Mouse (Mus musculus) central nervous system, embryonic 18 days (tissue): ENCODE measurements around the gene Uckl1. TPM values are rescaled to one million over a fixed set of nuclear protein-coding genes. Genes with fewer than 3 reads are reported as not detected.

Source experiments
- polyA plus RNA-seq: library from polyadenylated mRNA; depleted of rRNA; stranded (reverse); fragments of >200 nt; gene quantifications from 2 replicates; pipeline ENCODE4 v1.2.3, GENCODE M21; 2012; rRNA removed

Gene Uckl1
- polyA plus RNA-seq, result 149 and 150 TPM in 2 replicates

GRCm38 (mm10) chr2:181584411-181584942, at the start of gene Uckl1:
Uckl1 (minus strand) TSS chr2:181584892.

GRCm38 (mm10) chr2:181598454-181599351, 14.0 kb upstream of the Uckl1 start, which contains the start of gene Samd10:
Samd10 (minus strand) TSS chr2:181599212.

GRCm38 (mm10) chr2:181592231-181593041, 7.7 kb upstream of the Uckl1 start, which contains the start of gene Zfp512b:
Zfp512b (minus strand) TSS chr2:181592803.

GRCm38 (mm10) chr2:181591528-181592085, 6.9 kb upstream of the Uckl1 start, which contains the start of gene Prpf6:
Prpf6 (plus strand) TSS chr2:181591868.

GRCm38 (mm10) chr2:181520118-181520935, 64.4 kb downstream of the Uckl1 start, which contains the start of gene Dnajc5:
Dnajc5 (plus strand) TSS chr2:181520485.

Other genes starting within 250 kb of the Uckl1 start
- gene Zgpat, start 220.0 kb downstream of the Uckl1 start, polyA plus RNA-seq, result 130 and 133 TPM in 2 replicates
- gene Arfrp1, start 219.5 kb downstream of the Uckl1 start, polyA plus RNA-seq, result 104 and 107 TPM in 2 replicates
- gene Lime1, start 204.8 kb downstream of the Uckl1 start, polyA plus RNA-seq, result 115 and 119 TPM in 2 replicates
- gene Zbtb46, start 125.5 kb downstream of the Uckl1 start, polyA plus RNA-seq, result 10.0 and 11.4 TPM in 2 replicates
- not detected in 2 replicates for gene Abhd16b, start 91.7 kb downstream of the Uckl1 start, polyA plus RNA-seq
- 108 and 119 TPM in 2 replicates for gene Tpd52l2, start 87.8 kb downstream of the Uckl1 start, polyA plus RNA-seq
- gene Dnajc5, start 64.4 kb downstream of the Uckl1 start, polyA plus RNA-seq, result 183 and 196 TPM in 2 replicates
- gene Prpf6, start 7.0 kb upstream of the Uckl1 start, polyA plus RNA-seq, result 34.2 and 36.7 TPM in 2 replicates
- gene Zfp512b, start 7.9 kb upstream of the Uckl1 start, polyA plus RNA-seq, result 109 and 115 TPM in 2 replicates
- 116 and 121 TPM in 2 replicates for gene Samd10, start 14.3 kb upstream of the Uckl1 start, polyA plus RNA-seq
- gene Gm29797, start 72.1 kb upstream of the Uckl1 start, polyA plus RNA-seq, result 0.31 TPM in 1 of 2 replicates, not detected in the other
- gene Sox18, start 86.7 kb upstream of the Uckl1 start, polyA plus RNA-seq, result 17.6 and 18.4 TPM in 2 replicates
- gene Tcea2, start 95.4 kb upstream of the Uckl1 start, polyA plus RNA-seq, result 94.0 and 96.3 TPM in 2 replicates
- gene Rgs19, start 109.1 kb upstream of the Uckl1 start, polyA plus RNA-seq, result 103 and 106 TPM in 2 replicates
- not detected in 2 replicates for gene Lkaaear1, start 113.5 kb upstream of the Uckl1 start, polyA plus RNA-seq
- gene Oprl1, start 130.1 kb upstream of the Uckl1 start, polyA plus RNA-seq, result 82.6 and 85.7 TPM in 2 replicates
- gene Myt1, start 178.4 kb upstream of the Uckl1 start, polyA plus RNA-seq, result 34.6 and 34.7 TPM in 2 replicates